Mouse (Mus musculus) heart, embryonic 11.5 days (tissue): ENCODE results near the gene Pawr. TPM values are rescaled to one million over a fixed set of nuclear protein-coding genes. Genes with fewer than 3 reads are reported as not detected.

Experiments
- ATAC-seq: fragments of 200-750 bp; cut with Nextera tagmentation; replicated peaks from 2 replicates; pipeline ENCODE4 v1.8.0; 2017; ENCODE audit warnings: moderate library complexity; ENCODE audit not compliant: insufficient number of reproducible peaks, low FRiP score, low TSS enrichment
- H3K27ac ChIP-seq: fragments of 300-500 bp; sonication (generic); 2 replicates; pipeline ENCODE4 v1.5.1; 2014; ENCODE audit warnings: mild to moderate bottlenecking, low read depth, low read length
- H3K27me3 ChIP-seq: fragments of 300-500 bp; sonication (generic); 2 replicates; pipeline ENCODE4 v1.6.1; 2014; ENCODE audit warnings: mild to moderate bottlenecking, low read length, mixed read lengths; ENCODE audit not compliant: control insufficient read depth, insufficient read depth
- H3K36me3 ChIP-seq: fragments of 300-500 bp; sonication (generic); 2 replicates; pipeline ENCODE4 v1.6.1; 2014; ENCODE audit warnings: mild to moderate bottlenecking, low read length, moderate library complexity, mixed read lengths; ENCODE audit not compliant: control insufficient read depth, insufficient read depth
- H3K4me1 ChIP-seq: fragments of 300-500 bp; sonication (generic); 2 replicates; pipeline ENCODE4 v1.6.1; 2014; ENCODE audit warnings: low read length; ENCODE audit not compliant: control insufficient read depth, insufficient read depth
- H3K4me2 ChIP-seq: fragments of 300-500 bp; sonication (generic); 2 replicates; pipeline ENCODE4 v1.6.1; 2014; ENCODE audit warnings: mild to moderate bottlenecking, moderate library complexity
- H3K4me3 ChIP-seq: fragments of 300-500 bp; sonication (generic); 2 replicates; pipeline ENCODE4 v1.5.1; 2014; ENCODE audit warnings: low read depth, low read length
- H3K9ac ChIP-seq: fragments of 300-500 bp; sonication (generic); 2 replicates; pipeline ENCODE4 v1.6.1; 2014; ENCODE audit warnings: mild to moderate bottlenecking, low read depth, low read length, moderate library complexity
- H3K9me3 ChIP-seq: fragments of 300-500 bp; sonication (generic); replicated peaks from 2 replicates; pipeline ENCODE4 v1.6.1; 2016; ENCODE audit warnings: low read length; ENCODE audit not compliant: control insufficient read depth
- WGBS: fragments of 180-500 bp; shearing (Covaris S2); extraction: QIAGEN DNeasy Blood & Tissue Kit; methylation state at CpG from one replicate; pipeline ENCODE4 v1.1.7; 2014; ENCODE audit not compliant: insufficient replicate concordance; 5-methylcytosine and 5-hydroxymethylcytosine counted together
- polyA plus RNA-seq: library from polyadenylated mRNA; unstranded; fragments of >200 nt; fragmentation: Nextera tagmentation; extraction: Ambion mirVana; gene quantifications from 2 replicates; pipeline ENCODE4 v1.2.1, GENCODE M21; 2014

Gene Pawr
- polyA plus RNA-seq, 1 experiment from 2014 or later, result 18.7 TPM

DNA sequence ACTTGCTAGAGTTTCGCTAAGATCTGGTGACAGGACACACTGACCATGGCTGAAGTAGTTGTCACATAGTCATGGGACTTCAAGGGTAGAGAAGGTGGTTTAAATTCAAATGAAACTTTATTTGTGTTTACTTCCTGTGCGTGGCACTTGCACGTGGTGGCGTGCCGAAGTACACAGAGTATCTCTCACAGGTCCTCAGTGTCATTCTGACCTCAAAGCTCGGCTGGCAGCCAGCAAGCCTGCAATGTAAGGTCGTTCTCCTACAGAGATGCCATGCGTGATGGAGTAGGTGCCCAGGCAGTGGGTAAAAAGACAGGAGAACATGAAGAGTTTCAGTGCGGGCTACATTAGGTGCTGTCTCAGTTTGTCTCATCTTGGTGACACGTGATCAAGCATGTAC is 48.8 kb downstream of the Pawr start:
- 85% methylated on average over 10 of the region's 10 CpGs for WGBS
- no peak overlapping the region for H3K4me3 ChIP-seq
- H3K27ac ChIP-seq, result no peak overlapping the region
- no peak overlapping the region for H3K9ac ChIP-seq
- H3K4me2 ChIP-seq, result no peak overlapping the region
- H3K27me3 ChIP-seq, result no peaks in the 10 kb centered on the region
- H3K4me1 ChIP-seq, result peaks cover 27% of the 10 kb centered on the region
- ATAC-seq, result no peak
- H3K36me3 ChIP-seq, result no peaks in the 10 kb centered on the region
- no peaks in the 10 kb centered on the region for H3K9me3 ChIP-seq

DNA sequence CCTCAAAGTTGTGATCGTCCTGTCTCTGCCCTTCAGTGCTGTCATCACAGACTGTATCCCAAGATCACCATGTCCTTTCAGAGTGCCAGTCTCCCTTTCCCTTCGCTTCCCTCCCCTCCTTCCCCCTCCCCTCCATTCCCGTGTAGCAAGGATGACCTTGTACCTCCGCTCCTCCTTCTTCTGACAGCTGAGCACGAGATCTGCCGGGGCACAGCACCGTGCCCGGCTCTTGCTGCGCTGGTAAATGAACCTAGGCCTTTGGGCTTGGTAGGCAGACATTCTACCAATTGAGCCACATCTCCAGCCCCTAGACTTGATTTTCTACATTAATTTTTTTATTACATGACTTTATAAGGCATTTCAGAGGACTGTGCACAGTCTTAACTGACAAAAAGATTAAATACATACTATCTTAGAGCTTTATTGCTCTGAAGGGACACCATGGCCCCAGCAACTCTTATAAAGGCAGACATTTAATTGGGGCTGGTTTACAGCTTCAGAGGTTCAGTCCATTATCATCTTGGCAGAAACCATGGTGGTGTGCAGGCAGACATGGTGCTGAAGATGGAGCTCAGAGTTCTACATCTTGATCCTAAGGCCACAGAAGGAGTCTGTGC is 52.3 kb downstream of the Pawr start:
- WGBS, result 56% methylated on average over 9 of the region's 9 CpGs
- Histone ChIP-seq H3K4me3 (no peak overlapping the region), H3K9me3 (no peaks in the 10 kb centered on the region), H3K27me3 (no peaks in the 10 kb centered on the region), H3K4me2 (no peak overlapping the region), H3K9ac (no peak overlapping the region), H3K36me3 (no peaks in the 10 kb centered on the region), H3K4me1 (peaks cover 27% of the 10 kb centered on the region), H3K27ac (0 out of 2 replicates have a peak overlapping the region, but pooled peaks have one; percentile 29)
- ATAC-seq, result no peak

DNA sequence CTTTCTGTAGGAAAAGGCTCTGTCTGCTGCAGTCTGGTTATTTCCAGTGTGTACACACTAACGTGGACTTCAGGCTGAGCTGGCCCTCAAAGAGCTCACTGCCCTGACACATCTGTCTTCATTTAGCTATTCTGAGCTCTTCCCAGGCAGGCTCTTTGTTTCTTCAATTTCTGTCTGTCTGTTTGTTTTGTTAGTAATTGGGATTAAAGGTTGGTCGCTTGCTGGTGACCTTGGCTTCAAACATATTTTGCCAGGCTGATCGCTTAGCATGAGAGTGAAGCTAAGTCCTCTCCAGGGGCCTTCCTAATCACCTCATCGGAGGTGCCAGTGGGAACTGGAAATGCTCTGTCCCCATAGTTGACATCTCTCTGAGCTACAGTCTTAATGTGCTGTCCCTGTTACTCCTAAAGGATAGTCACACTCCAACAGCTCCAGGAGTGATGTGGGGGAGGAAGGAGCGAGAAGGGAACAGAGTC is 53.6 kb downstream of the Pawr start:
- Histone ChIP-seq H3K4me3 (no peak overlapping the region), H3K4me1 (peaks cover 34% of the 10 kb centered on the region), H3K36me3 (no peaks in the 10 kb centered on the region), H3K27me3 (no peaks in the 10 kb centered on the region), H3K9me3 (no peaks in the 10 kb centered on the region), H3K4me2 (no peak overlapping the region), H3K27ac (peak overlapping the region; percentile 46; the same call in 1 of the 2 replicates), H3K9ac (no peak overlapping the region)
- ATAC-seq, result no peak
- WGBS, result 34% methylated on average over 5 of the region's 5 CpGs

DNA sequence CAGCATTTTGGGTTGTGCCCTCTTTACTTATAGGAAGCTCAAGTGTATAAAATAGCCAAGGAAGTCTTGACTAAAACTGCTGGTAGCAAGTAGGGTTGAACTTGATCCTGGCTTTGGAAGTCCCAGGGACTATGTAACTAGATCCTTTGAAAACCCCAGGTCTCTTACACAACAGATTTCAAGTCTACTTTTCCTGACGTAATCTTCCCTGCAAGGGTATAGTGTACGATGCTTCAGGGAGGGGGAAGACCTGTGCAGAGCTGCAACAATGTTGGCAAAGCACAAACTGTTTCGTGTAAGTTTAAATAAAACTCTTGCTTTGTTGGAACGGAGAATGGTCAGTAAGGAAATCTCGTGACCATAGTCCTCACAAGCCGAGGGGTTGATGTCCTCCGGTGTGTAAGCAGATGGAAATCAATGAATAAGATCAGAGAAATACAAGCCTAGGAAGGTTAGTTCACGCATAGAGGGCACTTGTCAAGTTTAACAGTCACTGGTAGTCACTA is 56.5 kb downstream of the Pawr start:
- Histone ChIP-seq H3K27ac (no peak overlapping the region), H3K36me3 (no peaks in the 10 kb centered on the region), H3K4me2 (no peak overlapping the region), H3K9ac (no peak overlapping the region), H3K9me3 (no peaks in the 10 kb centered on the region), H3K4me1 (peaks cover 34% of the 10 kb centered on the region), H3K4me3 (no peak overlapping the region), H3K27me3 (no peaks in the 10 kb centered on the region)
- no peak for ATAC-seq
- WGBS, result 86% methylated on average over 8 of the region's 8 CpGs

GRCm38 (mm10) chr10:108389178-108389926 is 57.4 kb downstream of the Pawr start:
- H3K27me3 ChIP-seq, result no peaks in the 10 kb centered on the region
- H3K36me3 ChIP-seq, result no peaks in the 10 kb centered on the region
- H3K4me3 ChIP-seq, result no peak overlapping the region
- no peak overlapping the region for H3K4me2 ChIP-seq
- ATAC-seq, result no peak
- H3K27ac ChIP-seq, result no peak overlapping the region
- no peaks in the 10 kb centered on the region for H3K9me3 ChIP-seq
- no peak overlapping the region for H3K9ac ChIP-seq
- 48% methylated on average over 5 of the region's 5 CpGs for WGBS
- peaks cover 31% of the 10 kb centered on the region for H3K4me1 ChIP-seq

DNA sequence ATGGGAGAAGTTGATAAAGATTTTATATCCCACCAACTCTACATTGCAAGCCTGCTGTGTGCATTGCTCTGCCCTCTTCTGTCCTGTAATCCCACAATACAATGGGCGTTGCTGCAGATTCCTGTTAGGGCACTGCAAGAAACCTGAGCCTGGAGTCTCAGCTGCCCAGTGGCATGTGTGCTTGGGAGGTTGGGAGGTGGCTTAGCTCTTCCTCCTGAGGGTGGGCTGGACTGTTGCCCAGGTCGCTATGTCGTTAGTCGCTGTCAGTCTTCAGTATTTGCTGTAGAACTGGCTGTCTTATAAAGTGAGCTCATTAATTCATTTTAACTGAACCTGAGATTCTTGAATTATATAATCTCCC is 58.0 kb downstream of the Pawr start:
- Histone ChIP-seq H3K4me1 (peaks cover 30% of the 10 kb centered on the region), H3K36me3 (no peaks in the 10 kb centered on the region), H3K4me3 (no peak overlapping the region), H3K27ac (no peak overlapping the region), H3K9me3 (no peaks in the 10 kb centered on the region), H3K4me2 (no peak overlapping the region), H3K9ac (no peak overlapping the region), H3K27me3 (no peaks in the 10 kb centered on the region)
- WGBS, result 22% methylated on average over 4 of the region's 4 CpGs
- ATAC-seq, result no peak

DNA sequence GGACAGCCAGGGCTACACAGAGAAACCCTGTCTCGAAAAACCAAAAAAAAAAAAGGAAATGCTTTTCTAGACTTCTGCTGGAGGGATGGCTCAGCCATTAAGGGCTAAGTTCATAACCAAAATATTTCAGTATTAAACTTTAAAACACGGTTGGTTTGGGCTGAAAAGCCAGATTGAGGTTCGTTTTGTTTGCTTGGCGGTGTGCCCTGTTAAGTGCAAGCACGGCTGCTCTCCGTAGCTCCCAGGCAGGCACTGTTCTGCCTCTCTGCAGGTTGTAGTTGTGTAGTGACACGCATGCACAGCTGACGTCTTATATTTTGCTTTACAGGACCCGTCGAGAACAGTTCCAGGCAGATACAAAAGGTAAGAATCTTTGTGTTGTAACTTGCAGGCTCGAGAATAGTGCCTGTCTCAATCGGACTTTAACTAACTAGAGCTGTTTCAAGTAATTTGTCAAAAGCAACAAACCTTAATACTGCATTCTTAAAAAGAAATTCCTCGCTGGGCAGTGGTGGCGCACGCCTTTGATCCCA is 59.5 kb downstream of the Pawr start:
- H3K27me3 ChIP-seq, result no peaks in the 10 kb centered on the region
- no peak overlapping the region for H3K27ac ChIP-seq
- ATAC-seq, result no peak
- H3K9me3 ChIP-seq, result no peaks in the 10 kb centered on the region
- WGBS, result 86% methylated on average over 15 of the region's 15 CpGs
- no peak overlapping the region for H3K9ac ChIP-seq
- no peak overlapping the region for H3K4me2 ChIP-seq
- H3K4me3 ChIP-seq, result no peak overlapping the region
- peaks cover 27% of the 10 kb centered on the region for H3K4me1 ChIP-seq
- no peaks in the 10 kb centered on the region for H3K36me3 ChIP-seq

GRCm38 (mm10) chr10:108392151-108392550 is 60.2 kb downstream of the Pawr start:
- no peak overlapping the region for H3K27ac ChIP-seq
- H3K4me2 ChIP-seq, result no peak overlapping the region
- H3K4me3 ChIP-seq, result no peak overlapping the region
- ATAC-seq, result no peak
- H3K4me1 ChIP-seq, result peaks cover 27% of the 10 kb centered on the region
- WGBS, result 90% methylated on average over 10 of the region's 10 CpGs
- H3K9ac ChIP-seq, result no peak overlapping the region
- no peaks in the 10 kb centered on the region for H3K36me3 ChIP-seq
- no peaks in the 10 kb centered on the region for H3K27me3 ChIP-seq
- H3K9me3 ChIP-seq, result no peaks in the 10 kb centered on the region
